Mouse (Mus musculus) testis, postnatal 10 days (tissue): ENCODE results near the gene Bsx.

Experiments
- DNase-seq: peaks from one replicate; pipeline ENCODE4 v3.0.0; 2021; ENCODE audit warnings: low spot score

Gene Bsx

DNA sequence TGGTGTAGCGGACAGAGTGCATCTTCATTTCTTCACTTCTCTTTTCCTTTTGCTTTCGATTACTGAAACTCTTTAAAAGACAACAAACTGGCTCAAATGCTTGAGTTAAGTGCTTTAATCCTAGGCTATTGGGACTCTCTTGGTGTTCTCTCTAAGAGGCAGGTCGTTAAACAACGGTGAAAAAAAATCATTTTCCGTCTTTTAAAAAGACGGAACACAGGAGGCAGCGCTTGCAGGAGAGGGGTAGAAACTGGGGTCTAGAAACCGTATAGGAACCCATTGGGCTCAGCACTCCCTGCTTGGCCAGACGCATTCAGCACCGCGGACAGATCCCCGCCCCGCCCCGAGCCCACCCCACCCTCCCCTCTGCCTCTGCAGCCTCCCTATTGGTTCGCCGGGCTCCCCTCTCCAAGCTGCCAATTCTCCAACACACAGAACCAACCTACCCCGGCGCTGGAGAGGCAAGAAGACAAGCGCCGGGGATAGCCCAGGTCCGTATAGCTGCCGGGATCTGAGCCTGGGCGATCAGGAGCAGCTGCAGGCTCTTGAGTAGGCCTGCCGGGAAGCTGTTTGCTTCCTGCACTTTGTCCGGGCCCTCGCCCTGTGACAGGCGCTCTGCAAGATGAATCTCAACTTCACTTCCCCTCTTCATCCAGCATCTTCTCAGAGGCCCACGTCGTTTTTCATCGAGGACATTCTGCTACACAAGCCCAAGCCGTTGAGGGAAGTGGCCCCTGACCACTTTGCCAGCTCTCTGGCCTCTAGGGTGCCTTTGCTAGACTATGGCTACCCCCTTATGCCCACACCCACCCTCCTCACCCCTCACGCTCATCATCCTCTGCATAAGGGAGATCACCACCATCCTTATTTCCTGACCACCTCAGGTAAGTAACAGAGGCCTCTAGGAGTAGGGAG is at the start of gene Bsx:
Gene Bsx, plus strand, starts transcription at position 572 of the 915 bp plus-strand sequence.
- DNase-seq, result peak; percentile 79

DNA sequence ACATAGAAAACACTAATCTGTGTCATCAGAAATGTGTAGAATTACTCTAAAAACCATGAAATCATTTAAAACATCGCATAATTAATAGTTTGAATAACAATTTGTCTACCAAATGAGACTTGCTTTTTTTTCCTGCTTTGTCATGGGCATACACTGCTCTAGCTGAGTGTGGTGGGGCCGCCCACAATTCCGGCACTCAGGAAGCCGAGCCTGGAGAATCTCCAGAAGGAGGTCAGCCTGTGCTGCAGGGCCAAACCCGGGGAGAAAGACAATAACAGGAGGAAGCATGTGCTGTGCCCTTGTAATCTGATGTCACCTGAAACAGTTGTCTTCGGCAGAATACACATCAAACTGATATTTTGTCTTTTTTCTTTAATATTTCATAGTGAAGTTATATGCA is 48.3 kb upstream of the Bsx start:
- no peak for DNase-seq

GRCm38 (mm10) chr9:40827366-40827765 is 46.6 kb upstream of the Bsx start:
- DNase-seq, result no peak

DNA sequence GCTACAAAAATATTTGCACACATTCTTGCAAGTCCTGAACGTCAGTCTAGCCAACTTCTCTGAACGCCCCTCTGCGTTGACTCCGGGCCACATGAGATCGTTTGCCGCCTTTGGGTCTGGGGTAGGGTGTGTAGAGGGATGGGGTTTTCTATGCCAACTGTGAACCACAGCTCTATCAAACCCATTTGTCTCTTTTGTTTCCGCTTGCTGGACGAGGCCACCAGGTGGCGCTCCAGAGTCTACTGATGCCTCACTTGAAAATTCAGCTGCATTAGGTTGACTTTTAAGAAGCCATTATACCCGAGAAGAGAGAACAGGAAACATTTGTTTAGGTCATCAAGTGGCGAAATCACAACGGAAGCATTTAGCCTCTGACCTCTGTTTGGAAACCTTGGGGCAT is 39.4 kb upstream of the Bsx start:
- DNase-seq, result peak; percentile 90

- DNase-seq, result no peak
These were observed 37.2 kb upstream of the Bsx start for GRCm38 (mm10) chr9:40836681-40837080.

GRCm38 (mm10) chr9:40839662-40840061 is 34.3 kb upstream of the Bsx start:
- no peak for DNase-seq

GRCm38 (mm10) chr9:40851515-40851914 is 22.4 kb upstream of the Bsx start:
- DNase-seq, result no peak

GRCm38 (mm10) chr9:40858461-40859160 is 15.3 kb upstream of the Bsx start:
- DNase-seq, result no peak

GRCm38 (mm10) chr9:40859196-40859595 is 14.7 kb upstream of the Bsx start:
- no peak for DNase-seq

GRCm38 (mm10) chr9:40870331-40870730 is 3.6 kb upstream of the Bsx start:
- DNase-seq, result no peak

DNA sequence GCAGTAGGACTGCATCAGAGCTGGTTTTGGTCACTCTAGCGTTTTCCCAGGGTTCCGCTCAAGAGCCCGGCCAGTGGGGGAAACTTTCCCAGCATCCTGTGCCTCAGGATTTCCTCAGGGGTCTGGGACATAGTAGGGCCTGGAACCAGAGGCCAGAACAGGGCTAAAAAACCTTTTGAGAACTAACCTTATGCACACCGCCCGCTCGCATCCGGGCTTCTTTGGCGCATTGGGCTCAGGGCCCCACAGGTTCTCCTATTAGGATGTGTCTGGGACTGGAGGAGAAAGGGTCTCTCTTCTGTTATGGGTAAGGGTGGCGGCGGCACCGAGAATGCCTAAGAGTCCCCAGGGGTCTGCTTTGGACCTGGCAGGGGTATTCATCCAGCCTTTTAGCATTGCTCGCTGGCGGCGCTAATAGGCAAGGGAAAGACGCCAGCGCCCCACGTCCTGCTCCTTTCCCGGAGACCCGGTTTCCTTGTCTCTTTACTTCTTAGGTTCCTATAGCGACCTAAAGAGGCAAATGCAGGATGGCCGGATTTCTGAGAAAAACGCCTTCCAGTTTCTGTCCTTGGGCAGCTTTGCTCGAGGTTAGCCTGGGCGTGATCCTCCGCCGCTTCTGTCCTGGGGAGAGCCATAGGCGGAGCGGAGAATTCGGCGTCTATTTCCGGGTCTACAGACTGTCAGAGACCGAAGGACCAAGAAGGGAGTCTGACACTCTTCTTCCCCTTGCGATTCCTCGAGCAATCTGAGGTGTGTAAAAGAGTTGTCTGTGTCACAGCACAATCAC is 2.4 kb upstream of the Bsx start:
- no peak for DNase-seq

DNA sequence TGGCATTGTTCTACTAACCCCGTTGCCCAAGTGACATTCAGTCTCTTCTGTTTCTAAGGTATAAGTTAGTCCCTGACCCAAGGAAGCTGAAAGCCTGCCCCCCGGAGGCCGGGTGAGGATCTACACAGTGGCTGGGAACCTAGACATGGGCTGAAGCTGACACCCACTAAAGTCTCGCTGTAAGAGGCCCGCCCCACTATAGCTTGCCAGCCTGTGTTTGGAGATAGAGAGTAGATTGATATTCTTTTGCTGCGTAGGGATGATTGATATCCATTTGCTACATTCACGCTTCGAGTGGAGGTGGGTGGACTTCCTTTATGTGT is 1.8 kb upstream of the Bsx start:
- DNase-seq, result no peak

GRCm38 (mm10) chr9:40874961-40875360 is 1.0 kb downstream of the Bsx start:
- DNase-seq, result no peak

DNA sequence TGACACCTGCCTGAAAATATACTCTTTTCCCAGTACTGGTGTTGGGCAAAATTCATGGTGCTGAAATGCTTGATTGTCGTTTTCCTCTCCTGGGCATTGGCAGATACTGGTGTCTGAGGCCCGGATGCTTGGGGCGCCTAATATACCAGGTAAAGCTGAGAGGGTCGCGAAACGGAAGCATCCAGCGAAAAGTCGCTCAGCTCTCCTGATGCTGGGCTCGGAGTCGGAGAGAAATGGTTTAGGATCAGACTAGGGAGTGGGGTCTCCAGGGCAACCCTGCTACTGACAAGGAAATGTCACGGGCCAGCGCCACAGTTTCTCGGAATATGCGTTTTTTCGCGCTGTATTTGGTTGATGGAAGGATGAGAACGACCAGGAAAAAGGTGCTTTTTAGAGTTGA is 1.5 kb downstream of the Bsx start:
- no peak for DNase-seq

DNA sequence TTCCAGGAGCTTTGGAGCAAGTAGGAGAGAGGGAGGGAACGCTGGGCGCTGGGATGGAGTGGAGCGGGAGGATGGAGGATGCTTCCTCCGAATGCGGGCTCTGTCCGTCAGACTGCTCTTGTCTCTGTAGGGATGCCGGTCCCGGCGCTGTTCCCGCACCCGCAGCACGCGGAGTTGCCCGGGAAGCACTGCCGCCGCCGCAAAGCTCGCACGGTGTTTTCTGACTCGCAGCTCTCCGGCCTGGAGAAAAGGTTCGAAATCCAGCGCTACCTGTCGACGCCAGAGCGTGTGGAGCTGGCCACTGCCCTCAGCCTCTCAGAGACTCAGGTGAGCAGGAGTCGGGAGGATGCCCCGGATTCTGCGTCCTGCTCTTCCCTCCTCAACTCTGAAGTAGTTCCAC is 2.2 kb downstream of the Bsx start:
- no peak for DNase-seq

- no peak for DNase-seq
These were observed 2.8 kb downstream of the Bsx start for GRCm38 (mm10) chr9:40876693-40877092.

DNA sequence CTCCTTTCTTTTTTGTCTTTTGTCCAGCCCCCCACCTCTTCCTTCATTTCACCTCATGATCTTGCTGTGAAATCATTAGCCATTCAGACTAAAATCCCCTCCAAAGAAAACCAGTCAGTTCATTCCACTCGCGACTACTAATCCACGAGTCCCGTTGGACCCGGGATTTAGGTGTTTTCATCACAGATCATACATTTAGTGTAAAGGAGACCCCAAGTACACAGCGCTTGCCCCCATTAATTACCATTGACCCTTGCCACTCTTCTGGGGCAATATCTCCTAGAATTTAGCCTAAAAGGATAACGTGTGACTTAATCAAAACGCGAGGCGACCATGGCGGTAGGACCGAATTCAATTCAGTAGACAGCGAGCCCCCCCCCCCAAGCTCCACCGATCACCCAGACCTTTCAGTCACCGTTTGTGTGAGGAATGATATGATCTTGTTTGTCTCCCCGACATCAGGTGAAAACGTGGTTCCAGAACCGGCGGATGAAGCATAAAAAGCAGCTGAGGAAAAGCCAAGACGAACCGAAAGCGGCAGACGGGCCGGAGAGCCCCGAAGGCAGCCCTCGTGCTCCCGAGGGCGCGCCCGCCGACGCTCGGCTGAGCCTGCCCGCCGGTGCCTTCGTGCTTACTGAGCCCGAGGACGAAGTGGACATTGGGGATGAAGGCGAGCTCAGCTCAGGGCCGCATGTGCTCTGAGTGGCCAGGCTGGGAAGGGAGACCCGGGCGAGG is 3.4 kb downstream of the Bsx start:
- DNase-seq, result no peak

DNA sequence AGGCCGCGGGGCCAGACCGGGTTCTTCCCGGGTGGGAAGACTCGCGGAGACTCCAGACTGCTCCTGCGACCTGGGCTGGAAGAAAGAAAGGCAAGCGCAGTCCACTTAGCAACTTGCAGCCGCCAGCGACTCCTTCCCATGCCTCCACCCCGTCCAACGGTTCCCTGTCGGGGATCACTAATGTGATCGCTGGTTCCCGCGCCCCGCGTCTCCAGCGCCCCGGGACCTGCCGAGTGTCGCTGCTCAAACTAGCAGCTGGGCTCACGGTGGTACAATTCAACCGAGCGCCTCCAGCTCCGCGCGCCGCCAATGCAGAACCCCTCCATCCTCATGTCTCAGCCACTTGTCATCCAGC is 3.9 kb downstream of the Bsx start:
- peak; percentile 44 for DNase-seq

DNA sequence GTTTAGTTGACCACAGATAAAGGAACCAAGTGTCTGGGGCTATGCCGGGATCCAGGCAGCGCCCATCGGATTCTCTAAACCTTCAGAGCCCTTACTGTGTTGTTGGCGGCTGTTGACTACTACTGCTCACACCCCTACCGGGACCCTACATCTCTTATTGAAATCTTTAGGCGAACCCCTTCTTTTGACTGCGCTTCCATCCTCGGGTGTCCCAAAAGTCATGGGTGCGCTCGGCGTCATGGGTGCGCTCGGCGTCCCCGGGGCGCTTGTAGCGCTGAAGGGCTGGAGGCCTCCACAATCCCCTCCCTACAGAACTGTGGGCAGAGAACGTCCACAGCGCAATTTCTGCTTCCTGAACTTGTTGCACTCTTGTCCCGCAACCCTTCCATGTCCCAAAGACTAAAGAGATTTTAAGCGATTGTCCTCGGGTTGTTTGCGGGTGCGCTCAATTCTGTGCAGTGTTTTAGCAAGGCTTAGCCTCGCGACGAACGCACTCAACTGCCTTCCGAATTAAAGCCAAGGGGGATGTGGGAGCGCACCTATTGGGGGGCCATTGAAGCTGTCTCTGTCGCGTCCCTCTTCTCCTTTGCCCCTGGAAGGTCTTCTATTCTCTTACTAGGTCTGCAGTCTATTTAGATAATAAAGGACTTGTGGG is 4.5 kb downstream of the Bsx start:
- no peak for DNase-seq

DNA sequence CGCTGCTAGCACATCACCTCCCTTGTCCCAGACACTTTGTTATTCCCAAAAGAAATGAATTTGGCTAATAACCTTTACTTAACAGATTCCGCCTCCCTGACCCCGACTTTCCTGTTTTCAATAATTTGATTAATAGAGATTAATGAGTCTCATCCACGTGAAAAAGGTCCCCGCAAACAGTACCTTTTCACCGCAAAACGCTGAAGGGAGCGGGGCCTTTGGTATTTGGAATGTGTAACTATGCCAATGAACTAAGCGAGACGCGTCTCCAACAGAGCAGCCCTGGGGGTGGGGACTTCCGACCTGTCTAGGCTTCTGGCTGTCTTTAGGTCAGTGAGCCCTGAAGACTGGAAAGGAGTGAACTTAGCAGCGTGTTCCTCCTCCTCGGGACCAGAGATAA is 5.1 kb downstream of the Bsx start:
- DNase-seq, result no peak

- no peak for DNase-seq
These were observed 11.7 kb downstream of the Bsx start for GRCm38 (mm10) chr9:40885669-40886068.

- no peak for DNase-seq
These were observed 15.5 kb downstream of the Bsx start for GRCm38 (mm10) chr9:40889389-40889788.
